ENCODE assay signal across 19 mouse cellular contexts in genomic region chr3:88359989-88360388, GRCm38 (mm10). TPM values are rescaled to one million over a fixed set of nuclear protein-coding genes. Genes with fewer than 3 reads are reported as not detected.
DNase-seq lines count a peak whose midpoint lies in the region; ATAC-seq and TF ChIP-seq lines count a peak whose summit lies in the region.
"Had no signal": no experiment of that assay in that cellular context is flagged by ENCODE, and none has a peak within 500 bp of the region (broad histone marks: within the 10 kb centered on the region; RNA-seq: fewer than 3 reads in every experiment).

No protein-coding gene starts in this region.

- H3K4me2 ChIP-seq in heart, embryonic 12.5 days = no peak overlapping the region
- H3K4me2 ChIP-seq: embryonic facial prominence, embryonic 15.5 days; forebrain, embryonic 15.5 days; hindbrain, embryonic 15.5 days; limb, embryonic 15.5 days had no signal

- no peak overlapping the region for H3K9ac ChIP-seq in heart, embryonic 12.5 days
- H3K9ac ChIP-seq: embryonic facial prominence, embryonic 15.5 days; forebrain, embryonic 15.5 days; hindbrain, embryonic 15.5 days; limb, embryonic 15.5 days had no signal

- DNase-seq in heart, postnatal 4 days = no peak
- DNase-seq in layer of hippocampus, adult 2 months (ENCODE audit: low spot score in 2 of 2) = no peak
- DNase-seq in layer of hippocampus, adult 18-20 months (ENCODE audit: low spot score in 2 of 2) = no peak
- DNase-seq in thymus, postnatal 14 days = peak; percentile 25
- DNase-seq in thymus, postnatal 4 days = no peak
- DNase-seq: adrenal gland, postnatal 10 days; cerebellum, postnatal 14 days; gastrocnemius, postnatal 10 days; kidney, adult 9 months; lung, postnatal 10 days; right cerebral cortex, postnatal 14 days; thymus, postnatal 36 days had no signal

- H3K9me3 ChIP-seq in heart, embryonic 12.5 days (replicated peaks) = no peaks in the 10 kb centered on the region
- H3K9me3 ChIP-seq: embryonic facial prominence, embryonic 15.5 days; forebrain, embryonic 15.5 days; G1E; hindbrain, embryonic 15.5 days; limb, embryonic 15.5 days had no signal

- H3K36me3 ChIP-seq in heart, embryonic 12.5 days = peaks cover 77% of the 10 kb centered on the region

- 54% methylated on average over 3 of the region's 3 CpGs for WGBS in heart, embryonic 12.5 days

- H3K27me3 ChIP-seq in heart, embryonic 12.5 days (replicated peaks) = peaks cover 3% of the 10 kb centered on the region
- H3K27me3 ChIP-seq: hindbrain, embryonic 15.5 days had no signal

- no peak overlapping the region for H3K4me3 ChIP-seq in heart, embryonic 12.5 days
- no peak overlapping the region for H3K4me3 ChIP-seq in layer of hippocampus, adult 2 months
- H3K4me3 ChIP-seq: embryonic facial prominence, embryonic 15.5 days; forebrain, embryonic 15.5 days; hindbrain, embryonic 15.5 days; limb, embryonic 15.5 days had no signal

- H3K27ac ChIP-seq in heart, embryonic 12.5 days (ENCODE audit: poor library complexity, severe bottlenecking) = peak overlapping the region; percentile 53
- peak overlapping the region; percentile 89 for H3K27ac ChIP-seq in layer of hippocampus, adult 2 months
- H3K27ac ChIP-seq: embryonic facial prominence, embryonic 15.5 days; forebrain, embryonic 15.5 days; hindbrain, embryonic 15.5 days; limb, embryonic 15.5 days had no signal

- TF ChIP-seq CTCF in layer of hippocampus, adult 2 months (conservative IDR thresholded peaks at IDR 0.05) = no peak

- ATAC-seq in heart, embryonic 12.5 days (ENCODE audit: insufficient number of reproducible peaks, low FRiP score) = no peak
- ATAC-seq in erythroid progenitor cell, adult 5-6 weeks (replicated peaks; ENCODE audit: low FRiP score, poor library complexity, severe bottlenecking) = no peak
- ATAC-seq: forebrain, embryonic 15.5 days had no signal

- peaks cover 43% of the 10 kb centered on the region for H3K4me1 ChIP-seq in heart, embryonic 12.5 days (replicated peaks)
- H3K4me1 ChIP-seq: forebrain, embryonic 15.5 days; hindbrain, embryonic 15.5 days had no signal

RNA-seq across cellular contexts. Expression of gene Paqr6, which starts 4.4 kb away (rescaled TPM):
- polyA plus RNA-seq in heart, embryonic 12.5 days (2016; fragmentation: Nextera tagmentation; extraction: Ambion mirVana) = 3.6 and 4.3 TPM in 2 replicates
- total RNA-seq in heart, postnatal 4 days (2021) = under 1 TPM; 0.47 to 0.86 TPM
- 10 to 100 TPM; 14.8 to 16.5 TPM for total RNA-seq in layer of hippocampus, adult 2 months (2021)
- 10 to 100 TPM; 14.0 to 16.6 TPM for total RNA-seq in layer of hippocampus, adult 18-20 months (2021)
- total RNA-seq in erythroid progenitor cell, adult 5-6 weeks (2015; ENCODE audit: low replicate concordance) = not detected in 2 replicates
- 1.3 TPM in 1 of 2 replicates, not detected in the other for total RNA-seq in erythroid progenitor cell, adult 5-6 weeks (2017; ENCODE audit: low replicate concordance)
- polyA plus RNA-seq: G1E had no signal

RNA-seq across cellular contexts. Expression of gene Bglap3, which starts 12.6 kb away (rescaled TPM):
- polyA plus RNA-seq in heart, embryonic 12.5 days (2016; fragmentation: Nextera tagmentation; extraction: Ambion mirVana) = 0.10 TPM in 1 of 2 replicates, not detected in the other
- total RNA-seq in heart, postnatal 4 days (2021) = not detected
- total RNA-seq in layer of hippocampus, adult 2 months (2021) = under 1 TPM in 1 of 2 experiments, not detected in 1; 0.36 TPM
- under 1 TPM; 0.23 to 0.97 TPM for total RNA-seq in layer of hippocampus, adult 18-20 months (2021)
- total RNA-seq in erythroid progenitor cell, adult 5-6 weeks (2015; ENCODE audit: low replicate concordance) = not detected in 2 replicates
- not detected in 2 replicates for total RNA-seq in erythroid progenitor cell, adult 5-6 weeks (2017; ENCODE audit: low replicate concordance)
- polyA plus RNA-seq: forebrain, embryonic 15.5 days; G1E; hindbrain, embryonic 15.5 days had no signal

RNA-seq across cellular contexts. Expression of gene Bglap2, which starts 18.5 kb away (rescaled TPM):
- not detected in 2 replicates for polyA plus RNA-seq in heart, embryonic 12.5 days (2016; fragmentation: Nextera tagmentation; extraction: Ambion mirVana)
- total RNA-seq in heart, postnatal 4 days (2021) = not detected
- total RNA-seq in layer of hippocampus, adult 2 months (2021) = not detected
- total RNA-seq in layer of hippocampus, adult 18-20 months (2021) = not detected
- not detected in 2 replicates for total RNA-seq in erythroid progenitor cell, adult 5-6 weeks (2015; ENCODE audit: low replicate concordance)
- total RNA-seq in erythroid progenitor cell, adult 5-6 weeks (2017; ENCODE audit: low replicate concordance) = 3.9 TPM in 1 of 2 replicates, not detected in the other
- total RNA-seq: G1E had no signal
- polyA plus RNA-seq: forebrain, embryonic 15.5 days; G1E; hindbrain, embryonic 15.5 days had no signal

RNA-seq across cellular contexts. Expression of gene Smg5, which starts 23.9 kb away (rescaled TPM):
- polyA plus RNA-seq in heart, embryonic 12.5 days (2016; fragmentation: Nextera tagmentation; extraction: Ambion mirVana) = 53.9 and 57.5 TPM in 2 replicates
- total RNA-seq in heart, postnatal 4 days (2021) = 10 to 100 TPM; 53.2 to 61.3 TPM
- 10 to 100 TPM; 72.7 to 82.2 TPM for total RNA-seq in layer of hippocampus, adult 2 months (2021)
- 10 to 100 TPM; 64.5 to 65.7 TPM for total RNA-seq in layer of hippocampus, adult 18-20 months (2021)
- total RNA-seq in erythroid progenitor cell, adult 5-6 weeks (2015; ENCODE audit: low replicate concordance) = 34.8 and 40.7 TPM in 2 replicates
- total RNA-seq in erythroid progenitor cell, adult 5-6 weeks (2017; ENCODE audit: low replicate concordance) = 85.6 and 88.2 TPM in 2 replicates

RNA-seq across cellular contexts. Expression of gene Tmem79, which starts 24.0 kb away (rescaled TPM):
- 1.4 and 1.9 TPM in 2 replicates for polyA plus RNA-seq in heart, embryonic 12.5 days (2016; fragmentation: Nextera tagmentation; extraction: Ambion mirVana)
- 1 to 10 TPM; 1.4 to 1.6 TPM for total RNA-seq in heart, postnatal 4 days (2021)
- 1 to 10 TPM in 1 of 2 experiments, under 1 TPM in 1; 0.64 to 1.1 TPM for total RNA-seq in layer of hippocampus, adult 2 months (2021)
- total RNA-seq in layer of hippocampus, adult 18-20 months (2021) = 1 to 10 TPM; 1.5 to 2.3 TPM
- total RNA-seq in erythroid progenitor cell, adult 5-6 weeks (2015; ENCODE audit: low replicate concordance) = not detected in 2 replicates
- 1.2 and 1.8 TPM in 2 replicates for total RNA-seq in erythroid progenitor cell, adult 5-6 weeks (2017; ENCODE audit: low replicate concordance)

Comparison
In these comparisons a context has a peak if more than half of its experiments do, and no peak if none do; other contexts are left out.
1. RNA of gene Paqr6, which starts 4.4 kb away (total RNA-seq): 14.0 to 16.6 TPM in layer of hippocampus, adult 18-20 months and 14.8 to 16.5 TPM in layer of hippocampus, adult 2 months; 1.3 TPM in erythroid progenitor cell, adult 5-6 weeks and 0.47 to 0.86 TPM in heart, postnatal 4 days; every median in the first group is over 4 times any median in the second.